Mouse (Mus musculus): ENCODE measurements at regions not wholly inside any gene's neighbourhood (a gene's known extent, or its start where the extent isn't known, plus 50 kb on each side); places are given as distances from the start of the nearest gene placed in this dataset.

- TF ChIP-seq POLR2A (IDR thresholded peaks at IDR 0.05; ENCODE audit: low read depth, low read length) (no peak), CTCF (IDR thresholded peaks at IDR 0.05; ENCODE audit: extremely low read depth, insufficient read length, insufficient replicate concordance, low read depth, low read length) (no peak)
Observed at GRCm38 (mm10) chr8:126837318-126838025, 108.2 kb downstream of the Tomm20 start.

Measured in small intestine, adult 2 months (tissue).